Mouse (Mus musculus): ENCODE measurements at regions not wholly inside any gene's neighbourhood (a gene's known extent, or its start where the extent isn't known, plus 50 kb on each side); places are given as distances from the start of the nearest gene placed in this dataset.
A peak's percentile ranks its signal among the peaks of the same experiment; 100 is the strongest.

DNA sequence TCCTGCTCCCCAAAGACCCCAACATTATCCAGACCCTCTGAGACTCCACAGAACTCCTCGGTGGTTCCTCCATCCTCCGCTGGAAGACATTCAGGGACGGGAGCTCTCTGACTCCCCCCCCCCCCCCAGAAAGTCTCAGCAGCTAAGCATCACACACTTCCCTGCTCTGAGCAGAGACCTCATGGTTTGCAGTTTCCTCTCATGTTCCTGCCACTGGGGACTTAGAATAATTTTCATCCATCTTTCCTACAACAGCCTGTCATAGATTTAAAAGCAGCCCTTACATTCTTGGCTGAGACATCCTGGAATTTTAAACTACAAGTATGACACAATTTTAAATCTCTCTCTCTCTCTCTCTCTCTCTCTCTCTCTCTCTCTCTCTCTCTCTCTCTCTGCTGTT lies 69.2 kb downstream of the Gpr65 start:
- no peak for DNase-seq (ENCODE audit: extremely low spot score)

DNA sequence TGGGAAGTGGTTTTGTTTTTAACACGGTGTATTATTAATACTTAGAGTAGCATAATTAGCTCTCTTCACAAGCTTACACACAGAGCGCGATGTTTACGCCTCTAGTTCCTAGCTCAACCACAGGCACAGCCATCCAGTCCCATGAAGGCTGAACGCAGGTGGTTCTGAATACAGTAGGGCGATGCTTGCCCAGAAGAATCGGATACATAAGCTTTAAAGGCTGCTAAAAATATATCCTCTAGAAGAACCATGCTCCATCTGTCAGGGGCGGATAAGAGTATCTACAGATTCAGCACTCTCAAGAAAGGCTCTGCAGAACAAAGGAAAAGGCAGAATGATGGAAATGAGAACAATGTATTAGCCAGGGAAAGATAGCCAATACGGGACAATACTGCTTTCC lies 71.1 kb downstream of the Gpr65 start:
- DNase-seq (ENCODE audit: extremely low spot score), result no peak

DNA sequence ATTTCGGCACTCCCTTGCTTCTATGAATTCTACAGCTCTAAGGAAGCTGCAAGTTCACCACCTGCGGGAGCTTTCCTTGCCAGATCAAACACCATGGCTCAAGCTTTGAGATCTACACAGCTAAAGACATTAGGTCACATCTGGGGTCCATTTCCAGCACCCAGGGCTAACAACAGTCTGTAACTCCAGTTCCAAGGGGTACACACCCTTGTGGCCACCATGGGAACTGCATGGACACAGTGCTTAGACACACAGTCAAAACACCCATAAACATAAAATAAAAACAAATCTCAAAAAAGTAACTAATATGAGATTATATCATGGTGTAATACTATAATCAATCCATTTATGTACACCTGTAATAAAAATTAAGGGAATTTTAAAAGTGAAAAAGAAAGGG lies 73.7 kb downstream of the Gpr65 start:
- peak; percentile 20 for DNase-seq (ENCODE audit: extremely low spot score)

DNA sequence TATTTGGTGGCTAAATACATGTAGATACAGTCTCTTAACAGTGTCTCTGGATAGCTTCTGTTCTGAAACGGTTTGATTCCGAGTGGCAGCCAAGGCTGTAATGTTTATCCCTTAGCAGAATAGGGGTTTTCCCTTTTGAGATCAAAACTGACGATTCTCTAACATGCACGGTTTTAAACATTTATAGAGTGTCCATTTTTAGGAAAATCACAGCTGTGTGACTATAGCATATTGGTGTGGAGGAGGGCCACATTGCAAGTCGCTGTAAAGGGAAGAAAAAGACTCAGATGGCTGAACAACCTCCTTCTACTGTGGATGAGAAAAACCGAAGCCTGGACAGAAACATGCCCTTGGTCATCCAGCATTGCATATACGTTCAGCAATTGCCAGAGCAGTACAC lies 75.2 kb downstream of the Gpr65 start:
- DNase-seq (ENCODE audit: extremely low spot score), result no peak

DNA sequence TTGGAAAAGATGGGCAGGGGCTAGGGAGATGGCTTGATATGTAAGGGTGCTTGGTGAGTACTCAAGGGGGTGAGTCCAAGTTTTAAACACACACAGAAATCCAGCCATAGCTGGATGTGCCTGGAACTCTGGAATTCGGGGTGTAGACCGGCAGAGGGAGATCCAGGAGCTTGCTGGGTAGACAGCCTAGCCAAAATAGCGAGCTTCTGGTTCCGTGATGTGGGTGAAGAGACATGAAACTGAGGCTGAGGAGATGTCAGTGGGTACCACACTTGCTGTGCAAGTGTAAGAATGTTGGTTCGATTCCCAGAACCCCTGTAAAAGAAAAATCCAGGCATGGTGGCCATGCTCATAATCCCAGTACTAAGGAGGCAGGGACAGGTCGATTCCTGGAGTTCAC lies 78.6 kb downstream of the Gpr65 start:
- no peak for DNase-seq (ENCODE audit: extremely low spot score)

DNA sequence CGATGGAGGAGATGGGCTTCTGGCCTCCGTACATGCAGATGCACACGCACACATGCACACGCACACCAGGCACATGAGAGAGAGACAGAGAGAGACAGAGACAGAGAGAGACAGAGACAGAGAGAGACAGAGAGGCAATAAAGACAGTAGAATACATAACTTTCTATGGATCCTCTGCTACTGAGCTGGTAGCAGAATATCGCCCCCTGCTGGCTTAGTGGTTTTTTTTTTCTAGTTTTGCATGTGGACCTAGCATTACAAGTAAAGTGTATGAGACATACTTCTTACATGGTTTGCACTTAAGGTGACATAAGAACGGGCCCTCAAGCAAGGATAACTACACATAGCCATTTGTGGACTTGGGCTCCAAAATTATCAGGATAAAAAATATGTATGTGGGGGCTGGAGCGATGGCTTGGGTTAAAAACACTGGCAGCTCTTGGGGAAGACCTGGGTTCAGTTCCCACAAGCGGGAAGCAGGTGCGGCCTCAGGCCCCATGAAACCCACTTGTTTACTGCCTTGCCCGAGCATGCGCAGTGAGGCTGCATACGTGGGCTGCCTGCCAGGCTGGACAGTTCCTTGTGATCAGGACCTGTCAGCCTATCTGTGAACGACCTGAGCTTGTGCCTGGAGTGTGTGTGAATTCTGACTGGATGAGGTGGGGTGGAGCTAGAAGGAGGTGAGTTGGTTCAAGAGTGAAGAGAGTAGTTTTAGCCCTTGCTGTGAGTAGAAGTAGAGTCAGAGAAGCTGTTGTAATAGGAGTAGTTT lies 79.3 kb downstream of the Gpr65 start:
- DNase-seq (ENCODE audit: extremely low spot score), result peak; percentile 15

DNA sequence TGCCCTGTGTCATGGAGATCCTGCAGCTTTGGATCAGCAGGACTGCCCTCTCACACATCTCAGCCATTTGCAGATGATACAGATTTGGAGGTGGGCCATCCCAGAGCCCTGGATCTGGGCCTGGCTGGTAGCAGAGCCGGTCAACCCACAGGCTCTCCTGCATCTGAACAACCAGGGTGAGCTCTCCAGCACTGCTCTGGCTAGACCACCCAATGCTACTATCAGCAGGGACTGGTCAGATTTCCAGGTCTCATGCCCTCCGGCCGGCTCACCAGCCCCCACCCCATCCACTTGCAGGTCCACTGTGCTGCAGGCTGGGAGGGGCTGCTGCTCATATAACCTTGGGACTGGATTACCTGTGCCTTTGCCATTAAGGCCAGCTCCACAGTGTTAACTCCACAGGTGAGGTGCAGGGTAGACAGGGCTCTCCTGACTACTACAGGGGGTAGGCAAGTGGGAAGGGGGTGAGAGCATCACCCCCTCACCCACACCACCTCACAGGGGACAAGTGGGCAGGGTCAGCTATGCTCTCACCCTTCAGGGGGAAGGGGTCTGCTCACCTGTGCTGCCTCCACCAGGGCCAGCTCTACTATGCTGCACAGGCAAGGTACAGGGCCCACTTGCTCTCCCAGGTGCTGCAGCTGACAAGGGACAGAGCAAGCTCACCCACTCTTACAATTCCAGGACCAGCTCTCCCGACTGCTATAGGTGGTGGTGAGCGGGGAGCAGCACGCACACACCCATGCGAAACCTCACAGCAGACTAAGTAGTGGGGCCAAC lies 81.6 kb downstream of the Gpr65 start:
- no peak for DNase-seq (ENCODE audit: extremely low spot score)

DNA sequence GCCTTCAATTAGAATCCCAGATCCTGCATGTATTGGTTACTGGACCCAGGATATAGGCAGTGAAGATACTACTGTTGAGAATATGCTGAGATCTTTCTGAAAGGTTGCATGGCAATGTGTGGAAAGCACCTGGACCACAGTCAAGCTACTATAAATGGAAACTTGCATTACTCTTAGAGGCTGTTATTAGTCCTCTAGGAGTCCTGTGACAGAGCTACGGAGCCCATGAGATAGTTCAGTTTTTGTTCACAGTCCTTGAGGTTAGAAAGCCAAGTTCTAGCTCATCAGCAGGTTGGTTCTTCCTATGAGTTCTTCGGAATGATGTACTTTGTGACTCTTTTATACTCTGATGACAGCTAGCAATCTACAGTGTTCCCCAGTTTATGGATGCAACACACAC lies 84.0 kb downstream of the Gpr65 start:
- DNase-seq (ENCODE audit: extremely low spot score), result no peak

DNA sequence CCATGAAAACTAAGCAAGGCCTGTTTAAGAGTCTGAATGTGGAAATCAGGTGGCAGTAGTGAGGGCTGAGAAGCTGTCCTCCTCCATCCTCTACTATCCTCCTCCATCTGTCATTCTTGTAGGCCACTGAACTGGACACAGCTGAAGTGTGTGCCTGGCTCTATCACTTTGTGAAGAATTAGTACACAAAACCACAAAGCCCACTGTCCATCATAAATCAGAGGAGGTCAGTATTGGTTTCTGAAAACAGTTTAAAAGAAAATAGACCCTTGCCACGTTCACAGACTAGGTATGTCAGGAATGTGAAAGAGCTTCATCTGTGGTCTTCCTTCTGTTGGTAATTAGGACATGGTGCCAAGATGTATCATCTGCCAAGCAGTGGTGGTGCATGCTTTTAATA lies 86.1 kb downstream of the Gpr65 start:
- DNase-seq (ENCODE audit: extremely low spot score), result no peak

DNA sequence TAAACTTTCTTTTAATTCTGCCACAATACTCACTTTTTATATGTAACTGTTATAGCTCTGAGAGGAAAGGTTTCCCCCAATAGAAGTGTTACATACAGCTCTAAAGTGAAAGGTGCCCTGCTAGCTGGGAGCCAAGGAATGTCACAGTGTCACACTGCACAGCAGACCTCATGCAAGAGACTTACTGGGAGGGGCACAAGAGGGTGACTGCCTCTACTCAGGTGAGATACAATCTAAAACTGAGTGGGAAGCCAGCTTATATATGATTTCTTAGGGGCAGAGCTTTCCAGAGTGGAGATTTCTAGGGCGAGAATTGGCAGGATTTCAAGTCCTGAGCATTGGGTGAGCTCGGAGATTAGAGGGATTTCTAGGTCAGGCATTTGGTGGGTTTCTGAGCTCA lies 99.1 kb downstream of the Gpr65 start:
- no peak for DNase-seq (ENCODE audit: extremely low spot score)

DNA sequence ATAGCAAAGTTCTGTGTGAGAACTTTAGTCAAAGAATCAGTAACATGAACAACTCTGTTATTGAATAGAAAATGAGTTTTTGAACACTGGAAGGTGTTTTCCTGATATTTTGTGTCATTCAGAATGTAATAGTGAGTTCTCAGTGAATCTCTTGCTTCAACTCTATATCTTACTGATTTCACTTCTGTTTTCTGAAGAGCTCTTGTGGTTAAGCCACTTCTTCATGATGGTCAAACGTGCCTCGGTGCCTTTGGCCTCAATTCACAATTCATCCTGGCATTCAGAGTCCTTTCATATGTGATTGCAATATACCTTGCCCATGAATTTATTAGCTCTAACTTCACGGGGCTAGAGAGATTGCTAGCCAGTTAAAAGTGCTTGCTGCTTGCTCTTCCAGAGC lies 102.3 kb downstream of the Gpr65 start:
- DNase-seq (ENCODE audit: extremely low spot score), result no peak

DNA sequence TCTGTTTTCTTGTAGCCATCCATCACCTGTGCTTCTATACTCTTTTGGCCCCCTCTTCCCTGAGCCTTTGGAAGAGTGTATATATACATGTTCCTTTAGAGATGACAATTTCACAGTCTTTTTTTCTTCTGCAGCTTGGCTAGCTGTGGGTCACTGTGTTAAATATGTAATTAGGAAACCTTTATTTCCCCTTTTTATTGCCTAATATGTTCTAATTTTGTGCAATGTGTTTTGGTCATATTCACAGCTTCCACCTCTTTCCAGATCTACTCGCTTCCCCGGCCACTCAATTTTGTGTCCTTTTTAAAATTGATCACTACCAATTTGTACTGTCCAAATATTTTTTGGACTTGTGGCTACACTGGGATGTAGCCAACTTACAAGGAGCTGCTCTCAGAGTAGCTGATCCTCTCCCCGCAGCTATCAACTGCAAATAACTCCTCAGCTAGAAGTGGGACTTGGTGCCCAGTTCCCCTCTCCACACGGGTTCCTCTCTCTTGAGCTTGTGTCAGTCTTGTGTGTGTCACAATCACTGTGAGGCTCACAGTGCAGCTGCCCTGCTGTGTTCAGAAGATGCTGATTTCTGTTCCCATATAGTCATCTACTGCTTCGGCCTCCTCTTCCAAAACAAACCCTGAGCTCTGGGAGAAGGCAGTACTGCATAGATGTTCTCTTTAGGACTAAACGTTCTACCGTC lies 106.9 kb downstream of the Gpr65 start:
- DNase-seq (ENCODE audit: extremely low spot score), result no peak
